Mouse (Mus musculus) liver, adult (tissue): Measurements from ENCODE around the gene A630010A05Rik.

Experiments
- GATA4 ChIP-seq: IDR thresholded peaks from 2 replicates; pipeline ENCODE4 v1.6.1; 2014; ENCODE audit warnings: mild to moderate bottlenecking, low read length; ENCODE audit not compliant: insufficient replicate concordance

A630010A05Rik gene

DNA sequence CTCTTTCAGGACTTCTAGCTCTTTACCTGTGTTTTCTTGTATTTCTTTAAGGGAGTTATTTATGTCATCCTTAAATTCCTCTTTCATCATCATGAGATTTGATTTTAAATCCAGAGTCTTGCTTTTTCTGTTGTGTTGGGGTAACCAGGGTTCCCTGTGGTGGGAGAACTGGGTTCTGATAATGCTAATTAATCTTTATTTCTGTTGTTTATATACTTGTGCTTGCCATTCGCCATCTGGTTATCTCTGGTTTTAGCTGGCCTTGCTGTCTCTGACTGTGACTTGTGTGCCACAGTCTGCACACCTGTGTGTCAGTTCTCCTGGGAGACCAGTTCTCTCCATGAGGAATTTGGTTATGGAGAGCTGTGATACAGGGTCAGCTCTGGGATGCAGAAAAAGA is at the start of gene A630010A05Rik:
Gene A630010A05Rik (plus strand): TSS at position 301 of the 400 bp plus-strand sequence.
- no peak for TF ChIP-seq GATA4

DNA sequence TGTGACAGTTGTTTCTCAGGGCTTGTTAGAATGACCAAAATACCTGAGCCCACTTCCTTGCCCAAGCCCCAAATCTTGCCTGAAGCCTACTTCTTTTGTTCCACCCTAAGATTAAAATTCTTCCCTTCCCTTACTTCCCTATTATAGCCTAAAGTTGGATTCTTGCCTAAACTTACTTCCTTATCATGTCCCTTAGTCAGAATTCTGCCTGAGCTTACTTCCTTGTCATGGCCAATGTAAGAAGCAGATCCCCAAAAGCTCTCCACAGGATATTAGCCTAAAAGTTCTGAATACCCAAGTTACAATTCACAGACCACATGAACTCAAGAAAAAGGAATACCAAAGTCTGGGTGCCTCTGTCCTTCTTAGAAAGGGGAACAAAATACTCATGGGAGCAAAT is 26.4 kb upstream of the A630010A05Rik start:
- TF ChIP-seq GATA4 = no peak
